Mouse (Mus musculus): ENCODE results near the gene Specc1. TPM values are rescaled to one million over a fixed set of nuclear protein-coding genes. Genes with fewer than 3 reads are reported as not detected.

Gene Specc1
- polyA plus RNA-seq, 1 experiment, result 10.2 TPM

- no peak for TF ChIP-seq CTCF (IDR thresholded peaks at IDR 0.05; ENCODE audit: extremely low read depth, insufficient read length, insufficient replicate concordance, low read depth, low read length)
- TF ChIP-seq POLR2A (IDR thresholded peaks at IDR 0.05; ENCODE audit: low read depth, low read length), result no peak
- no peak overlapping the region for H3K4me3 ChIP-seq (ENCODE audit: low read depth, low read length)
- H3K27ac ChIP-seq (ENCODE audit: insufficient read depth, low read depth, low read length), result no peak overlapping the region
- H3K27me3 ChIP-seq (ENCODE audit: control insufficient read depth, insufficient read depth, low read length), result no peaks in the 10 kb centered on the region
- WGBS, result 84% methylated on average over 6 of the region's 6 CpGs
- H3K4me1 ChIP-seq (ENCODE audit: control insufficient read depth, insufficient read depth, insufficient read length, low read length), result no peaks in the 10 kb centered on the region
- peaks cover 8% of the 10 kb centered on the region for H3K36me3 ChIP-seq (ENCODE audit: control insufficient read depth, insufficient read depth, low read length)
Measured at GRCm38 (mm10) chr11:62148449-62148848, 191.9 kb downstream of the Specc1 start.

GRCm38 (mm10) chr11:62153057-62153456 lies 196.5 kb downstream of the Specc1 start:
- Histone ChIP-seq H3K27me3 (ENCODE audit: control insufficient read depth, insufficient read depth, low read length) (no peaks in the 10 kb centered on the region), H3K4me3 (ENCODE audit: low read depth, low read length) (no peak overlapping the region), H3K27ac (ENCODE audit: insufficient read depth, low read depth, low read length) (no peak overlapping the region), H3K36me3 (ENCODE audit: control insufficient read depth, insufficient read depth, low read length) (peaks cover 20% of the 10 kb centered on the region), H3K4me1 (ENCODE audit: control insufficient read depth, insufficient read depth, insufficient read length, low read length) (no peaks in the 10 kb centered on the region)
- WGBS, result 90% methylated on average over 4 of the region's 4 CpGs
- TF ChIP-seq POLR2A (IDR thresholded peaks at IDR 0.05; ENCODE audit: low read depth, low read length) (no peak), CTCF (IDR thresholded peaks at IDR 0.05; ENCODE audit: extremely low read depth, insufficient read length, insufficient replicate concordance, low read depth, low read length) (no peak)

GRCm38 (mm10) chr11:62159803-62160202 lies 203.2 kb downstream of the Specc1 start:
- Histone ChIP-seq H3K4me1 (ENCODE audit: control insufficient read depth, insufficient read depth, insufficient read length, low read length) (no peaks in the 10 kb centered on the region), H3K27me3 (ENCODE audit: control insufficient read depth, insufficient read depth, low read length) (no peaks in the 10 kb centered on the region), H3K4me3 (ENCODE audit: low read depth, low read length) (no peak overlapping the region), H3K27ac (ENCODE audit: insufficient read depth, low read depth, low read length) (no peak overlapping the region), H3K36me3 (ENCODE audit: control insufficient read depth, insufficient read depth, low read length) (peaks cover 29% of the 10 kb centered on the region)
- TF ChIP-seq CTCF (IDR thresholded peaks at IDR 0.05; ENCODE audit: extremely low read depth, insufficient read length, insufficient replicate concordance, low read depth, low read length), result no peak
- TF ChIP-seq POLR2A (IDR thresholded peaks at IDR 0.05; ENCODE audit: low read depth, low read length), result no peak
- WGBS, result 86% methylated on average over 7 of the region's 7 CpGs

GRCm38 (mm10) chr11:62161450-62161849 lies 204.9 kb downstream of the Specc1 start:
- no peak overlapping the region for H3K27ac ChIP-seq (ENCODE audit: insufficient read depth, low read depth, low read length)
- H3K27me3 ChIP-seq (ENCODE audit: control insufficient read depth, insufficient read depth, low read length), result no peaks in the 10 kb centered on the region
- WGBS, result 88% methylated on average over 2 of the region's 2 CpGs
- TF ChIP-seq POLR2A (IDR thresholded peaks at IDR 0.05; ENCODE audit: low read depth, low read length) (no peak), CTCF (IDR thresholded peaks at IDR 0.05; ENCODE audit: extremely low read depth, insufficient read length, insufficient replicate concordance, low read depth, low read length) (no peak)
- H3K4me3 ChIP-seq (ENCODE audit: low read depth, low read length), result no peak overlapping the region
- peaks cover 25% of the 10 kb centered on the region for H3K36me3 ChIP-seq (ENCODE audit: control insufficient read depth, insufficient read depth, low read length)
- H3K4me1 ChIP-seq (ENCODE audit: control insufficient read depth, insufficient read depth, insufficient read length, low read length), result no peaks in the 10 kb centered on the region

GRCm38 (mm10) chr11:62164357-62164756 lies 207.8 kb downstream of the Specc1 start:
- 94% methylated on average over 3 of the region's 3 CpGs for WGBS

GRCm38 (mm10) chr11:62166503-62166902 lies 209.9 kb downstream of the Specc1 start:
- Histone ChIP-seq H3K27me3 (ENCODE audit: control insufficient read depth, insufficient read depth, low read length) (no peaks in the 10 kb centered on the region), H3K4me1 (ENCODE audit: control insufficient read depth, insufficient read depth, insufficient read length, low read length) (no peaks in the 10 kb centered on the region), H3K4me3 (ENCODE audit: low read depth, low read length) (no peak overlapping the region), H3K27ac (ENCODE audit: insufficient read depth, low read depth, low read length) (no peak overlapping the region), H3K36me3 (ENCODE audit: control insufficient read depth, insufficient read depth, low read length) (peaks cover 12% of the 10 kb centered on the region; the same call in 1 of the 2 replicates)
- no peak for TF ChIP-seq POLR2A (IDR thresholded peaks at IDR 0.05; ENCODE audit: low read depth, low read length)
- TF ChIP-seq CTCF (IDR thresholded peaks at IDR 0.05; ENCODE audit: extremely low read depth, insufficient read length, insufficient replicate concordance, low read depth, low read length), result no peak
- WGBS, result 74% methylated on average over 3 of the region's 3 CpGs

More at GRCm38 (mm10) chr11:62164357-62164756, 207.8 kb downstream of the Specc1 start:
- no peaks in the 10 kb centered on the region for H3K4me1 ChIP-seq (ENCODE audit: control insufficient read depth, insufficient read depth, insufficient read length, low read length)
- H3K27me3 ChIP-seq (ENCODE audit: control insufficient read depth, insufficient read depth, low read length), result no peaks in the 10 kb centered on the region
- H3K36me3 ChIP-seq (ENCODE audit: control insufficient read depth, insufficient read depth, low read length), result peaks cover 10% of the 10 kb centered on the region; the same call in 1 of the 2 replicates
- H3K4me3 ChIP-seq (ENCODE audit: low read depth, low read length), result no peak overlapping the region
- TF ChIP-seq POLR2A (IDR thresholded peaks at IDR 0.05; ENCODE audit: low read depth, low read length) (no peak), CTCF (IDR thresholded peaks at IDR 0.05; ENCODE audit: extremely low read depth, insufficient read length, insufficient replicate concordance, low read depth, low read length) (no peak)
- H3K27ac ChIP-seq (ENCODE audit: insufficient read depth, low read depth, low read length), result no peak overlapping the region

GRCm38 (mm10) chr11:62168146-62168545 lies 211.6 kb downstream of the Specc1 start:
- H3K36me3 ChIP-seq (ENCODE audit: control insufficient read depth, insufficient read depth, low read length), result peaks cover 8% of the 10 kb centered on the region; the same call in 1 of the 2 replicates
- TF ChIP-seq POLR2A (IDR thresholded peaks at IDR 0.05; ENCODE audit: low read depth, low read length) (no peak), CTCF (IDR thresholded peaks at IDR 0.05; ENCODE audit: extremely low read depth, insufficient read length, insufficient replicate concordance, low read depth, low read length) (no peak)
- no peak overlapping the region for H3K27ac ChIP-seq (ENCODE audit: insufficient read depth, low read depth, low read length)
- 94% methylated on average over 3 of the region's 3 CpGs for WGBS
- H3K4me3 ChIP-seq (ENCODE audit: low read depth, low read length), result no peak overlapping the region
- H3K4me1 ChIP-seq (ENCODE audit: control insufficient read depth, insufficient read depth, insufficient read length, low read length), result no peaks in the 10 kb centered on the region
- no peaks in the 10 kb centered on the region for H3K27me3 ChIP-seq (ENCODE audit: control insufficient read depth, insufficient read depth, low read length)
